Mouse (Mus musculus) myocyte (in vitro differentiated cells): ENCODE results near the gene Olfr905.

Source experiments
- CEBPB ChIP-seq: IDR thresholded peaks from 2 replicates; pipeline ENCODE4 v1.6.1; 2011; ENCODE audit warnings: mild to moderate bottlenecking, moderate library complexity; ENCODE audit not compliant: poor library complexity, insufficient read depth, severe bottlenecking
- E2F4 ChIP-seq: IDR thresholded peaks from one replicate; pipeline ENCODE4 v1.6.1; 2011; ENCODE audit warnings: mild to moderate bottlenecking, control low read depth, moderate library complexity; ENCODE audit not compliant: insufficient read depth
- MAX ChIP-seq: IDR thresholded peaks from one replicate; pipeline ENCODE4 v1.6.1; 2011; ENCODE audit warnings: low read depth, mild to moderate bottlenecking, control low read depth
- MYOD1 ChIP-seq, 3 experiments: IDR thresholded peaks; one replicate each; pipeline ENCODE4 v1.6.1; 2011; ENCODE audit warnings: control low read depth in 2 of 3, low read depth in 2 of 3, mild to moderate bottlenecking in 2 of 3, moderate library complexity in 1 of 3; ENCODE audit not compliant: insufficient read length in 2 of 3, control insufficient read depth in 1 of 3
- MYOG ChIP-seq, 3 experiments: IDR thresholded peaks; one replicate each; pipeline ENCODE4 v1.6.1; 2011; ENCODE audit warnings: control low read depth in 2 of 3, low read depth in 2 of 3, mild to moderate bottlenecking in 2 of 3; ENCODE audit not compliant: insufficient read length in 2 of 3, control insufficient read depth in 1 of 3, insufficient read depth in 1 of 3
- POLR2A ChIP-seq: IDR thresholded peaks from one replicate; pipeline ENCODE4 v1.6.1; 2011; ENCODE audit warnings: low read depth, mild to moderate bottlenecking, control low read depth, moderate library complexity; ENCODE audit not compliant: insufficient read length
- POLR2AphosphoS2 ChIP-seq: IDR thresholded peaks from one replicate; pipeline ENCODE4 v1.6.1; 2011; ENCODE audit warnings: low read depth, control low read depth; ENCODE audit not compliant: insufficient read length
- SRF ChIP-seq: IDR thresholded peaks from one replicate; pipeline ENCODE4 v1.6.1; 2011; ENCODE audit warnings: low read depth; ENCODE audit not compliant: control insufficient read depth, insufficient read length
- TCF12 ChIP-seq: IDR thresholded peaks from one replicate; pipeline ENCODE4 v1.6.1; 2011; ENCODE audit warnings: mild to moderate bottlenecking, control low read depth; ENCODE audit not compliant: poor library complexity, insufficient read depth, severe bottlenecking
- TCF3 ChIP-seq: IDR thresholded peaks from one replicate; pipeline ENCODE4 v1.6.1; 2011; ENCODE audit warnings: low read depth, control low read depth; ENCODE audit not compliant: insufficient read length
- USF1 ChIP-seq: IDR thresholded peaks from one replicate; pipeline ENCODE4 v1.6.1; 2011; ENCODE audit warnings: low read depth, mild to moderate bottlenecking, control low read depth, moderate library complexity

DNA sequence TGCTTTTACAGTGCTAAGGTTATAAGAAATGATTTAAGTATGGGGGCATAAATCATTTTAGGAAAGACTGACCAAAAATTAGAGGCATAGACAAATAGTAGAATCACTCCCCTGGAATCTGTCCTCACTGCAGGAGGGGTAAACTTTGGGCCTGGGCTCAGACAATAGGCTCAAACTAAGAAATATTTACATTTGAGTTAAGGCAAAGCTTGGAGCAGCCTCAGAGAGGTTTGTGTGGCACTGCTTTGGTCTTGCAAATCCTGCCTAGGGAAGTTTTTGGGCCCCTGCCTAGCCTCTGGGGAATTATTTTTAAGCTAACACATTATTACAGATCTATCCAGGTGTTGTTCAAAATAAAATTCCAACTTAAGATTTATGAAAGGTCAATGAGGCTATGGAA lies 47.1 kb upstream of the Olfr905 start:
- TF ChIP-seq USF1 = no peak
- TF ChIP-seq MAX = no peak
- no peak for TF ChIP-seq POLR2A
- no peak for TF ChIP-seq MYOG (IDR thresholded peaks at IDR 0.05; ENCODE audit: control insufficient read depth in 1 of 3, insufficient read depth in 1 of 3, insufficient read length in 2 of 3, low read depth in 2 of 3)
- TF ChIP-seq TCF12 = no peak
- TF ChIP-seq CEBPB = no peak
- TF ChIP-seq MYOD1 (IDR thresholded peaks at IDR 0.05; ENCODE audit: control insufficient read depth in 1 of 3, insufficient read length in 2 of 3, low read depth in 2 of 3) = no peak
- no peak for TF ChIP-seq SRF
- no peak for TF ChIP-seq E2F4
- no peak for TF ChIP-seq POLR2AphosphoS2
- no peak for TF ChIP-seq TCF3
